Mouse (Mus musculus): ENCODE measurements around the gene Gm14851.
"Not testable (repeated sequence)": the region's sequence is repeated elsewhere in the genome, so short reads cannot be mapped to it uniquely, and the experiment has no call there.

Gm14851 gene

DNA sequence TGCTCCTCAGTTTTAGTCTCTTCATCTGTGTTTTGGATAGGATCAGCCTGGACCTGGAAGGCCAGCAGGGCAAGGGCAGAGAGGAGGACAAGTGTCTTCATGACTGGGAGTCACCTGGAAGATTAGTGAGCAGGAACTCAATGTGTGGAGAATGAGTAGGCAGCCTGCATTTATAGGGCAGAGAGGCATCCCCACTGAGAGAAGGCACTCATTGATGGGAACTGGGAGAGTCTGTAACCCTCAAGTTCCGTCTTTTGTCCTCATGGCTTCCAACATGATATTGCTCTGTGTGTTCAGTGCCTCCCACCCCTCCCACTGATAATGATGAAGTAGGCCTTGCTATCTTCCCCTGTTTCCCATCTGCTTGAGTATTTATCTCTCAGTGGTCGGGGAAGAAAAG lies at the start of gene Gm14851:
Gene Gm14851 (minus strand): TSS at position 101 of the 400 bp plus-strand sequence.
- DNase-seq (ENCODE audit: low spot score in 2 of 2), result not testable (repeated sequence)

DNA sequence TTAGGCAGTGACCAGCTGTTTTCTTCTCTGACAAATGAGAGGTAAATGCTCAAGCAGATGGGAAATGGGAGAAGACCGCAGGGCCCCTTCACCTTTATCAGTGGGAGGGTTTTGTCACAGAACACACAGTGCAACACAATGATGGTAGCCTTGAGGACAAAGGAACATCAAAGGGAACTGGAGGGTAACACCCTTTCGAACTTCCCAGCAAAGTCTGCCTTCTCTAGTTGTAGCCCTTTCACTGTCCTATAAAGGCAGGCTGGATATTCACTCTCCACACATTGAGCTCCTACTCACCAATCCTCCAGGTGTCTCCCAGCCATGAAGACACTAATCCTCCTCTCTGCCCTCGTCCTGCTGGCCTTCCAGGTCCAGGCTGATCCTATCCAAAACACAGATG lies 38.5 kb upstream of the Gm14851 start, which contains the start of gene Defa30:
Gene Defa30 (plus strand): TSS at position 301 of the 400 bp plus-strand sequence.
- not testable (repeated sequence) for DNase-seq (ENCODE audit: low spot score in 2 of 2)

GRCm38 (mm10) chr8:21093106-21093505 lies 2.7 kb downstream of the Gm14851 start:
- DNase-seq (ENCODE audit: low spot score in 2 of 2), result no peak

DNA sequence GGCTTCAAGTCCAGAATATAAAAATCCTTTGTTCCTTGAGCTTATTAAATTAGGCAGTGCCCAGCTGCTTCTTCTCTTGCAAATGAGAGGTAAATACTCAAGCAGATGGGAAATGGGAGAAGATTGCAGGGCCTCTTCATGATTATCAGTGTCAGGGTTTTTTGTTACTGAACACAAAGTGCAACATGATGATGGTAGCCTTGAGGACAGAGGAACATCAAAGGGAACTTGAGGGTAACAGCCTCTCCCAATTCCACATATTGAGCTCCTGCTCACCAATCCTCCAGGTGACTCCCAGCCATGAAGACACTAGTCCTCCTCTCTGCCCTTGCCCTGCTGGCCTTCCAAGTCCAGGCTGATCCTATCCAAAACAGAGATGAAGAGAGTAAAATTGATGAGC lies 11.7 kb downstream of the Gm14851 start, which contains the start of gene Defa25:
Gene Defa25 (plus strand): TSS at position 301 of the 400 bp plus-strand sequence.
- not testable (repeated sequence) for DNase-seq (ENCODE audit: low spot score in 2 of 2)

DNA sequence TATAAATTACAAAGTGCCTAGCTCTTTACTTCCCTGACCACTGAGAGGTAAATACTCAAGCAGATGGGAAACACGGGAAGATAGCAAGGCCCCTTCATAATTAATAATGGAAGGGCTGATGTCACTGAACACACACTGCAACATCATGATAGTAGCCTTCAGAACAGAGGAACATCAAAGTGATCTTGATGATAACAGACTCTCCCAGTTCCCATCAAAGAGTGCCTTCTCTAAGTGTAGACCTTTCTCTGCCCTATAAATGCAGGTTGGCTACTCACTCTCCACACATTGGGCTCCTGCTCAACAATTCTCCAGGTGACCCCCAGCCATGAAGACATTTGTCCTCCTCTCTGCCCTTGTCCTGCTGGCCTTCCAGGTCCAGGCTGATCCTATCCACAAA lies 31.1 kb downstream of the Gm14851 start, which contains the start of gene Defa35:
Gene Defa35 (plus strand): TSS at position 301 of the 400 bp plus-strand sequence.
- DNase-seq (ENCODE audit: low spot score in 2 of 2), result not testable (repeated sequence)

GRCm38 (mm10) chr8:21054747-21055146 lies 41.1 kb downstream of the Gm14851 start, which contains the start of gene Defa23:
Defa23 (plus strand) TSS chr8:21055047.
- DNase-seq (ENCODE audit: low spot score in 2 of 2), result not testable (repeated sequence)
